Mouse (Mus musculus): ENCODE data around the gene Gm13695.
"Not testable (repeated sequence)": the region's sequence is repeated elsewhere in the genome, so short reads cannot be mapped to it uniquely, and the experiment has no call there.

- not testable (repeated sequence) for TF ChIP-seq EP300, CTCF (IDR thresholded peaks at IDR 0.05)
Observed at GRCm38 (mm10) chr2:83993639-83994255, 26.6 kb downstream of the Gm13695 start.
